Mouse (Mus musculus) hindlimb bud, embryonic 11.5 days (tissue): Measurements from ENCODE around the gene Ap5z1.

Experiments
- DNase-seq: peaks from one replicate; pipeline ENCODE4 v3.0.0-alpha.2; 2012; ENCODE audit warnings: low read depth, low spot score; ENCODE audit errors: extremely low spot score

Gene Ap5z1

DNA sequence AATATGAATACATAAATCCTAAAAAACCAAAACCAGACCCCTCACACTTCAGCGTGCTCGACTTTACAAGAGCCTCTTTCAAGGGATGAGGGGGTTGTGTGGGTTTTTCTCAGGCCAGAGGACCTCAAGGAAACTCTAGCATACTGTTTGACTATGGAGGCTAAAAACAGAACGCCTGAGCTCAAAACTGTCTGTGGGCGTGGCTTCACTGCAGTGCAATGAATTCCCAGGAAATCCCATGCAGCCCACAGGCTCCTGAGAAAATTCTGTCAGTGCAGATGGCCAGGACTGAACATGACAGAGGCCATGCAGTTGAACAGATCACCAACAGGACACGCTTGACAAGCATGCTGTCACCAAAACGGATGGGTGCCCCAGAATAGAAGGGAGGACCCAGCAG, 55.2 kb downstream of the Ap5z1 start:
- DNase-seq, result no peak

DNA sequence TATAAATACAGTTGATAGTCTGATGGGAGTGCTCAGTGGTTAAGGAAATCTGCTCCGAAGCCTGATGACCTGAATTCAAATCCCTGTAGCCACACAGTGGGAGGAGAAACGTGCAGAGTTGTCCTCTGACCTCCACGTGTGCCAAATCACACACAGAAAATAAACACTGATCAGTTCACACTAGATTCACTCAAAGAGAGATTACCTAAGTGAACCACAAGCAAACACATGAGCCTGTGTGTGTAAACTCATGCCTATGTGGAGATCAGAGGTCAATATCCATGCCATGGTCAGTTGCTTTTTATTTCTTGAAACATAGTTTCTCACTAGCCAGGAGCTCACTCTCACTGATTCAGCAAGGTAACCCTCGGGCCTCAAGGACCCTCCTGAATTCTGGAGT, 56.6 kb downstream of the Ap5z1 start:
- no peak for DNase-seq

DNA sequence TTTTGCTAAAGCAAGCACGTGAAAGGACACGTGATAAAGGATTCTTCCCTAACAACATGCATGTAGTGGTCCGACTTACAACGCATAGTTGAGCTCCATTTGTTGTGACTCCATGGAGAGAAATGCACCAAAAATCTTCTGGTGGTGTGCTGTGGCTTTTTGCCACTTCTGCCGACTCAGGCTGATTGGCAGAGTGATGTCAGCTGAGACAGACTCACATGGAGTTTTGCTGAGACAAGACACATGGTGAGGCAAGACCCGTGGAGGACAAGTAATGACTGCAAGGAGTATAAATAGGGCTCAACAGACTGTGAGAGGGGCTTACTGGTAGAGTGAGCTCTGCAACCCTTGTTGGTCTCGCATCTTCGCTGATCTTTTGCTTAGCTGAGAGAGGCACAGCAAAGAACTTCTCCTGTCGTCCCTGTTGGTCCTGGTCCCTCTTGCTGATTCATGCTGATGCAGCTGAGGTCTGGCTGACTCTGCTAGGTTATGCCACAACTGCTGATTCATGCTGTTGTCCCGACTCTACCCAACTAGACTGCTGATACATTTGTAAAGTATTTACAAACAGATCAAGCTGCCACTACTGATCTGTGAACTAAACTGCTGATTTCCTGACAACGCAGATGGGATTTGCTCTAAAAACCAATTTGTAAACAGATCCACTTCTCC, 57.6 kb downstream of the Ap5z1 start:
- no peak for DNase-seq

DNA sequence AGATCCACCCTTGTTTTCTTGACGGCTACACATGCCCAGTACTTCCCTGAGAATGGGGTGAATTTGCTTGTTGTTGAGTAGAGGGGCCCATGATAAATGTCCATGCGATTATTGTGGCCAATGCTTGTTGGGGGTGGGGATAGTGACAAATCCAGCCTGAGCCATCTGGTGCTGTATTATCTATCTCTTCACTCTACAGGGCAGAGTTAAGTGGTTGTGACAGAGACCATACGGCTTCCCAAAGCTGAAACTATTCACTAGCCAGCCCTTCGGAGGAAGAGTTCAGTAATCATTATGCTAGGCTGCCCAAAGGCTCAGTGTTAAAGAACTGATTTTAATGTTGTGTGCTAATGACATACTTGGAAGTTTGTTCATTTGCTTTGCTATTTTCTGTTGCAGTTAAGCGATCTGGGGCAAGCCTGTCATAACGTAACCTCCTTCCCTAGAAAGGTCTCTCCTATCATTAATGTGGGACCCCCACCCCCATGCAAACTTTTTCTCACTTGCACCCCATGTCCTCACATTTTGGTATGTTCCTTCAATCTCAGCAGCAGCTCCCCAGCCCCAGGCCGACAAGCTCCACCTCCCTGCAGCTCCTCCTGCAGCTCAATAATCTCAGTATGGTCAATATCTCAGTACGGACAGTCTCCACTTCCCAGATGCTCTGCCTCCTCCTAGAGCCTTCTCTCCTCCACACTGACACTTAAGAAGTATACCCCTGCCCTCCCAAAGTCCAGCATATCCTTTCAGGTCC, 61.1 kb downstream of the Ap5z1 start:
- no peak for DNase-seq
